Mouse (Mus musculus): ENCODE results near the gene Astn2. TPM values are rescaled to one million over a fixed set of nuclear protein-coding genes. Genes with fewer than 3 reads are reported as not detected.

The Astn2 gene
- polyA plus RNA-seq, 1 experiment from 2014 or later, result 0.24 TPM

DNA sequence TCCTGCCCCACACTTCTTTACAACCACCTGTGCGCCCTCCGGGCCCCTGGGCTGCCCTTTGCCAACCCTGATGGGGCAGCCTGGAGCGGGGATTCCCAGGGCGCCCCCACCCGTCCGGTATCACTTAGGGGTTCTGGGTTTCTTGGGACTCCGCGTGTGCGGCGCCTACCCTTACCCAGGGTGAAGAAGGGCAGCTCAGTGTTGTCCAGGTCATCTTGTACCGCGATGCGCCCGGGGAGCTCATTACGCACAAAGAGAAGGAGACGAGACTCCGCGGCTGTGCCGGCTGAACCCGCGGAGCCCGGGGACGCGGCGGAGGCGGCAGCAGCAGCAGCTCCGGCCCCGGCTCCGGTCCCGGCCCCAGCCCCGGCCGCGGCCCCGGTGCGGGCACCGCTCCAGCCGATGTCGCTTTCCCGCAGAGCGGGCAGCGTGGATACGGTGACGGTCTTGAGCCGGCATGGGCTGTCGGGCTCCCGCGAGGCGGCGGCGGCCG is 657 bp downstream of the Astn2 start:
- Histone ChIP-seq H3K4me3 (replicated peaks; ENCODE audit: low read depth, low read length) (peak overlapping the region; percentile 60), H3K27ac (no peak overlapping the region), H3K27me3 (ENCODE audit: insufficient read depth, low read length) (peaks cover 7% of the 10 kb centered on the region; the same call in 1 of the 2 replicates), H3K9ac (ENCODE audit: low read depth, low read length) (peak overlapping the region; percentile 42; the same call in 1 of the 2 replicates), H3K4me2 (ENCODE audit: low read length) (peak overlapping the region; percentile 99), H3K4me1 (replicated peaks; ENCODE audit: insufficient read depth, low read length) (0 out of 2 replicates have a peak, but pooled peaks cover 9% of the 10 kb centered on the region), H3K36me3 (ENCODE audit: insufficient read depth, low read length) (no peaks in the 10 kb centered on the region), H3K9me3 (replicated peaks; ENCODE audit: low read length) (no peaks in the 10 kb centered on the region)
- WGBS, result 0% methylated on average over 51 of the region's 51 CpGs
- DNase-seq (ENCODE audit: low spot score) (no peak), ATAC-seq (replicated peaks; ENCODE audit: low FRiP score, low read depth) (no peak)
- TF ChIP-seq CTCF (IDR thresholded peaks at IDR 0.05; ENCODE audit: low read depth), result no peak

DNA sequence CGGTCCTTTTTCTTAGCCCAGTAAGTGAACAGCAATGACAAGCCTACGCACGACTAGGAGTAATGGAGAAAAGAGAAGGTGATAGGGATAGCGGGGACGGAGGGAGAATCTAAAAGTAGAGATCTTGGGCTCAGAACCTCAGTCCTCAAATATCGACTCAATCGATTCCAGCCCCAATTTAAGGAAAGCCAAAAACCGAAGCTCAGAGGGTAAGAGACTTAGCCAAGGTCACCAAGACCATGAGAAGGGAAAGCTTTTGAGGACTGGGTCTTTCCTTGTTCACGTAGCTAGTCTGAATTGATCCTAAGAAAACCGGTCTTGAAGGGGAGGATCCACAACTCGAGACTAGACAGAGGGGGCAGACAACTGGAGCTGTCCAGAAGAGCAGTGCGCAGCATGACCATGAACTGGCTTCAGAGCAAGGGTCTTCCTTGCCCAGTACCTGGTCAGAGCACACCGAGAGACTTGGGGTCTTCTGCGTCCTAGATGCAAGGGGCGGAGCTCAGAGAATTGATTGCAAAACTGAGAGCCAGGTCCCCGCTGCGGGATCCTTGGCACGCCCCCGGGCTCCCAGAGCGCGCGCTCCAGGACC is 1.2 kb downstream of the Astn2 start:
- 1% methylated on average over 22 of the region's 22 CpGs for WGBS
- Histone ChIP-seq H3K9ac (ENCODE audit: low read depth, low read length) (no peak overlapping the region), H3K36me3 (ENCODE audit: insufficient read depth, low read length) (no peaks in the 10 kb centered on the region), H3K27ac (no peak overlapping the region), H3K4me2 (ENCODE audit: low read length) (peak overlapping the region; percentile 99), H3K4me3 (replicated peaks; ENCODE audit: low read depth, low read length) (peak overlapping the region; percentile 60), H3K4me1 (replicated peaks; ENCODE audit: insufficient read depth, low read length) (0 out of 2 replicates have a peak, but pooled peaks cover 9% of the 10 kb centered on the region), H3K27me3 (ENCODE audit: insufficient read depth, low read length) (peaks cover 7% of the 10 kb centered on the region; the same call in 1 of the 2 replicates), H3K9me3 (replicated peaks; ENCODE audit: low read length) (no peaks in the 10 kb centered on the region)
- ATAC-seq (replicated peaks; ENCODE audit: low FRiP score, low read depth), result no peak
- DNase-seq (ENCODE audit: low spot score), result peak; percentile 38
- no peak for TF ChIP-seq CTCF (IDR thresholded peaks at IDR 0.05; ENCODE audit: low read depth)

DNA sequence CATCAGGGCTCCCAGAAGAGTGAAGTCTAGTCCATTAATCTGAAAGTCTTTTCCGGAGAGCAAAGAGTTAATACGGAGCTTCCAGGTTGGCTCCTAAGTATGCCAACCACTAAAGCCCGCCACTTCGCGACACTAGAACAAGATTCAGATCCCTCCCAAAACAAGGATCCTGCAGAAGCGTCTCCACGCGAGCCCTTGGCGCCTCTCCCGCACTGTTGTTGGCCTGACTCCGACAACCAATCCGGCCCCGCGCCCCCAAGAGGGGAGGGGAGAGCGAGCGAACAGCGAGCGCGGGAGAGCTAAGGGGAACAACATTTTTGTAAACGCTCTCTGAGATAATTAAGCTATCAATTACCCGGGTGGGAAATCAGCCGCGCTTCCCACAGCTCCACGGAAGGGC is 1.8 kb downstream of the Astn2 start:
- ATAC-seq (replicated peaks; ENCODE audit: low FRiP score, low read depth) (no peak), DNase-seq (ENCODE audit: low spot score) (peak; percentile 33)
- Histone ChIP-seq H3K36me3 (ENCODE audit: insufficient read depth, low read length) (no peaks in the 10 kb centered on the region), H3K4me2 (ENCODE audit: low read length) (peak overlapping the region; percentile 99), H3K4me1 (replicated peaks; ENCODE audit: insufficient read depth, low read length) (0 out of 2 replicates have a peak, but pooled peaks cover 9% of the 10 kb centered on the region), H3K4me3 (replicated peaks; ENCODE audit: low read depth, low read length) (peak overlapping the region; percentile 60), H3K27ac (no peak overlapping the region), H3K27me3 (ENCODE audit: insufficient read depth, low read length) (peaks cover 7% of the 10 kb centered on the region; the same call in 1 of the 2 replicates), H3K9ac (ENCODE audit: low read depth, low read length) (no peak overlapping the region), H3K9me3 (replicated peaks; ENCODE audit: low read length) (no peaks in the 10 kb centered on the region)
- no peak for TF ChIP-seq CTCF (IDR thresholded peaks at IDR 0.05; ENCODE audit: low read depth)
- WGBS, result 1% methylated on average over 24 of the region's 24 CpGs

DNA sequence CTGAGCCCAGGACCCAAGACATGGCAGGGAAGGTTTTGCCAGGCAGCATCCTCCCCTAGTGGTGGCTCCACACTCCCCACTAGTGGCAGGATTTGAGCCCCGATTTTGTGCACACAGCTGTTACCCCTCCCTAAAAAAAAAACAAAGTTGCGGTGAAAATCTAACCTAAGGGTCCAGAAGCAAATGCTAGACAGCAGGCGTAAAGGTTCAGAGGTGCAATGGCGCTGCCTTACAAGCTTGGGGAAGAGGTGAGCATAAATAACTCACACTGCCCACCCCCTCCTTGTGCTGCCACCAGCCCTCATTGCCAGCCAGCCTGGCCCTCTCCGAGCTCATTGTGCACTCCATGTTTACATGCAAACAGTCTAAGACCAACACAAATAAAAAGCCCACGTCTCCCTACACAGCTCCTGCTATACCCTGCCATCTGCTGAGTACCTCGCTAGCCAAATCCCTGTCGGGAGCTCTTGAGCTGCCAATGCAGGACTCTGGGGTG is 3.2 kb downstream of the Astn2 start:
- WGBS, result 32% methylated on average over 8 of the region's 8 CpGs

DNA sequence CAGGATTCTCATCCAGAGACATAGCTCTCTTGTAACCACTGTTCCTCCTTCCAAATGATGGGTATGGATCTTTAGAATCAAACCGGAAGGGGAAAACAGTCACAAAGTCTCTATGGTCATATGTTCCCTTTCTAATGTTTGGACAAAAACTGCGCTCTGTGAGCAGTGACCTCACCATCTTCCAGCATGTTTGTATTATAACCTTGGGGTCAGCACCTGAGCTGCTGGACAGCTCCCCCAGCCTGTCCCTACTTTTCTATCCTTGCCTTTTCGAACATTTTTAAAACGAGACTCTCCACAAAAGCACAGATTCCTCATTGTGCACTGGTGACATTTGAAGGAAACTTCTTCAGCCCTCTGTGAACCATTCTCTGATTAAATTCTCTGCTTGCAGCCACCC is 5.3 kb downstream of the Astn2 start:
- Histone ChIP-seq H3K4me2 (ENCODE audit: low read length) (no peak overlapping the region), H3K9ac (ENCODE audit: low read depth, low read length) (no peak overlapping the region), H3K27ac (no peak overlapping the region), H3K9me3 (replicated peaks; ENCODE audit: low read length) (no peaks in the 10 kb centered on the region), H3K4me3 (replicated peaks; ENCODE audit: low read depth, low read length) (no peak overlapping the region), H3K27me3 (ENCODE audit: insufficient read depth, low read length) (peaks cover 7% of the 10 kb centered on the region; the same call in 1 of the 2 replicates), H3K4me1 (replicated peaks; ENCODE audit: insufficient read depth, low read length) (0 out of 2 replicates have a peak, but pooled peaks cover 9% of the 10 kb centered on the region), H3K36me3 (ENCODE audit: insufficient read depth, low read length) (no peaks in the 10 kb centered on the region)
- TF ChIP-seq CTCF (IDR thresholded peaks at IDR 0.05; ENCODE audit: low read depth), result no peak
- whole genome bisulfite sequencing, result 42% methylated on average over 4 of the region's 4 CpGs
- ATAC-seq (replicated peaks; ENCODE audit: low FRiP score, low read depth), result no peak
- peak; percentile 55 for DNase-seq (ENCODE audit: low spot score)

More for the DNA sequence above, 3.2 kb downstream of the Astn2 start:
- no peaks in the 10 kb centered on the region for H3K36me3 ChIP-seq (ENCODE audit: insufficient read depth, low read length)
- H3K4me1 ChIP-seq (replicated peaks; ENCODE audit: insufficient read depth, low read length), result 0 out of 2 replicates have a peak, but pooled peaks cover 9% of the 10 kb centered on the region
- no peak overlapping the region for H3K4me3 ChIP-seq (replicated peaks; ENCODE audit: low read depth, low read length)
- no peak overlapping the region for H3K4me2 ChIP-seq (ENCODE audit: low read length)
- TF ChIP-seq CTCF (IDR thresholded peaks at IDR 0.05; ENCODE audit: low read depth), result peak; percentile 58
- DNase-seq (ENCODE audit: low spot score), result no peak
- no peak for ATAC-seq (replicated peaks; ENCODE audit: low FRiP score, low read depth)
- H3K27me3 ChIP-seq (ENCODE audit: insufficient read depth, low read length), result peaks cover 7% of the 10 kb centered on the region; the same call in 1 of the 2 replicates
- no peak overlapping the region for H3K9ac ChIP-seq (ENCODE audit: low read depth, low read length)
- H3K9me3 ChIP-seq (replicated peaks; ENCODE audit: low read length), result no peaks in the 10 kb centered on the region
- no peak overlapping the region for H3K27ac ChIP-seq

DNA sequence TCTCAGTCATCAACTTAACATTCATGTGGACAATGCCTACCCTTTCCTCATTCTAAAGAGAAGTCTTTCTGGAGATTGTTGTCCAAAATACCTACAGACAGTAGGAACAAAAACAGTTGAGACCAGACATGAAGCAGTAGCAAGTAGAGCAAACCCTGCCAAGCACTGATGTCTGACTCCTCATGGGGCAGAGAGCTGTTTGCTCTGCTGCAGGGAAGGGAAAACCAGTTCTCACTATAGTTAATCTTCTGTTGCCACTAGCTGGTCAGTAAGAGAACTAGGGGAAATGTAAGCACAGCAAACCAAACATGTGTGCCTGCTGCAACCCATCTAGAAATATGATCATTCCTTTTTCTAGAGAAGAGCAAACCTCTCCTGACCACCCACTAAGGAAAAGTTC is 7.2 kb downstream of the Astn2 start:
- no peak overlapping the region for H3K27ac ChIP-seq
- TF ChIP-seq CTCF (IDR thresholded peaks at IDR 0.05; ENCODE audit: low read depth), result no peak
- H3K4me3 ChIP-seq (replicated peaks; ENCODE audit: low read depth, low read length), result no peak overlapping the region
- DNase-seq (ENCODE audit: low spot score) (no peak), ATAC-seq (replicated peaks; ENCODE audit: low FRiP score, low read depth) (no peak)
- no peak overlapping the region for H3K4me2 ChIP-seq (ENCODE audit: low read length)
- no peaks in the 10 kb centered on the region for H3K36me3 ChIP-seq (ENCODE audit: insufficient read depth, low read length)
- no peak overlapping the region for H3K9ac ChIP-seq (ENCODE audit: low read depth, low read length)
- no peaks in the 10 kb centered on the region for H3K9me3 ChIP-seq (replicated peaks; ENCODE audit: low read length)
- no peaks in the 10 kb centered on the region for H3K4me1 ChIP-seq (replicated peaks; ENCODE audit: insufficient read depth, low read length)
- 0 out of 2 replicates have a peak, but pooled peaks cover 3% of the 10 kb centered on the region for H3K27me3 ChIP-seq (ENCODE audit: insufficient read depth, low read length)

Measured in kidney, postnatal 0 days (tissue).